Comparison of ENCODE assay signal across 8 mouse cellular contexts in the genomic region with DNA sequence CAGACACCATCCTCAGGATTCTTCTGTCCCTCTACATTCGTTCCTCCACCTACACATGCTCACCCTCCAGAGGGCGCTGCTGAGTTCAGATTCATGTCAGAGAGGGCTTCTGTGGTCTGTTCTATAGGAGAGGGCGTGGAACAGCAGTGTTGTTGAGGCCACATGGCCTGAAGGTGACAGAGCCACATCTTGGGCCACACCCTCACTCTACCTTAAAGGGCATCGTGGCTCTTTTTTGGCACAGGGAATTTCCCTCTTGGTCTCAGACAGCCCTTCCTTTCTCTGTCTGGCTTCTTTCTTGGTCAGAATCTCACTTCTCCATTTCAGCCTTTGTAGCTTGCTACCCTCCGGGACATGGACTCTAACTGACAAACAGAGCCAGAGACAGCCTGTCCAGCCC. TPM values are rescaled to one million over a fixed set of nuclear protein-coding genes. Genes with fewer than 3 reads are reported as not detected.
DNase-seq lines count a peak whose midpoint lies in the region; ATAC-seq and TF ChIP-seq lines count a peak whose summit lies in the region.

No protein-coding gene starts in this region.

- peak; percentile 96 for TF ChIP-seq EP300 in CH12.LX (IDR thresholded peaks at IDR 0.05; ENCODE audit: low read length)

- H3K9ac ChIP-seq in CH12.LX (ENCODE audit: insufficient read depth, low read depth) = no peak overlapping the region
- H3K9ac ChIP-seq in midbrain, embryonic 15.5 days = no peak overlapping the region

- no peak for TF ChIP-seq POLR2A in CH12.LX (IDR thresholded peaks at IDR 0.05; ENCODE audit: low read depth, low read length)
- TF ChIP-seq POLR2A in lung, adult 2 months (IDR thresholded peaks at IDR 0.05; ENCODE audit: borderline replicate concordance, extremely low read depth, low read depth, low read length) = no peak

- peaks cover 23 to 74% of the 10 kb centered on the region in 2 experiments; a peak in 3 of 4 replicates for H3K4me1 ChIP-seq in CH12.LX (ENCODE audit: control insufficient read depth in 1 of 2, insufficient read depth in 2 of 2)
- peaks cover 10% of the 10 kb centered on the region for H3K4me1 ChIP-seq in lung, adult 2 months (ENCODE audit: control insufficient read depth, insufficient read depth, low read length)
- H3K4me1 ChIP-seq in midbrain, embryonic 15.5 days = no peaks in the 10 kb centered on the region

- no peaks in the 10 kb centered on the region for H3K36me3 ChIP-seq in CH12.LX (replicated peaks in 1 of 2; ENCODE audit: control insufficient read depth in 1 of 2, insufficient read depth in 1 of 2, low read length in 1 of 2)
- no peaks in the 10 kb centered on the region for H3K36me3 ChIP-seq in midbrain, embryonic 15.5 days (replicated peaks)

- TF ChIP-seq CTCF in CH12.LX (conservative IDR thresholded peaks at IDR 0.05 in 1 of 2, IDR thresholded peaks at IDR 0.05 in 1 of 2; ENCODE audit: low read depth in 2 of 2, low read length in 2 of 2) = peak; percentile 58 to 85
- TF ChIP-seq CTCF in lung, adult 2 months (IDR thresholded peaks at IDR 0.05; ENCODE audit: insufficient read depth, low read length) = peak; percentile 79

- peak; percentile 99 for DNase-seq in CH12.LX (ENCODE audit: extremely low read depth)
- DNase-seq in adipocyte (ENCODE audit: low spot score) = peak; percentile 71
- DNase-seq in cerebellum, postnatal 4 days (ENCODE audit: low spot score in 2 of 2) = peak; percentile 59 to 78
- DNase-seq in heart, adult 8-10 months (ENCODE audit: low spot score) = peak; percentile 67
- DNase-seq in layer of hippocampus, adult 11-12 months (ENCODE audit: low spot score) = peak; percentile 85
- peak; percentile 80 for DNase-seq in lung, adult 2 months
- DNase-seq in right cerebral cortex, postnatal 4 days = peak; percentile 77

- H3K4me3 ChIP-seq in CH12.LX (replicated peaks in 1 of 3; ENCODE audit: low read depth in 2 of 3, low read length in 2 of 3, poor library complexity in 1 of 3) = no peak overlapping the region
- no peak overlapping the region for H3K4me3 ChIP-seq in lung, adult 2 months (replicated peaks; ENCODE audit: extremely low read depth, low read depth, low read length)
- no peak overlapping the region for H3K4me3 ChIP-seq in midbrain, embryonic 15.5 days

- no peak for ATAC-seq in midbrain, embryonic 15.5 days (replicated peaks)

- dilution Hi-C loops in CH12.LX (cut with MboI; ENCODE audit: extremely low pct_ligation_motif_present, extremely low pct_unique_long_range_greater_than_20kb, low sequenced_read_pairs) = no loop called here

- WGBS in lung, adult 2 months = 15% methylated on average over 5 of the region's 5 CpGs
- WGBS in midbrain, embryonic 15.5 days = 48% methylated on average over 5 of the region's 5 CpGs

- peak; percentile 73 for TF ChIP-seq RAD21 in CH12.LX (IDR thresholded peaks at IDR 0.05; ENCODE audit: low read depth, low read length)

- H3K9me3 ChIP-seq in CH12.LX (replicated peaks; ENCODE audit: low read length) = peaks cover 16% of the 10 kb centered on the region
- H3K9me3 ChIP-seq in midbrain, embryonic 15.5 days = no peaks in the 10 kb centered on the region

- H3K4me2 ChIP-seq in CH12.LX (ENCODE audit: insufficient read depth, low read depth, poor library complexity, severe bottlenecking) = peak overlapping the region; percentile 68
- no peak overlapping the region for H3K4me2 ChIP-seq in midbrain, embryonic 15.5 days

- in situ Hi-C loops in CH12.LX (cut with MboI; ENCODE audit: low pct_ligation_motif_present, low pct_unique_long_range_greater_than_20kb, low sequenced_read_pairs) = loop anchor here (5.0 kb wide), 1 partner anchor 146 kb away; no protein-coding TSS in a partner anchor

- 0 out of 2 replicates have a peak overlapping the region, but pooled peaks have one; percentile 16 for H3K27ac ChIP-seq in CH12.LX (ENCODE audit: insufficient read depth, low read depth)
- no peak overlapping the region for H3K27ac ChIP-seq in midbrain, embryonic 15.5 days

- no peaks in the 10 kb centered on the region for H3K27me3 ChIP-seq in CH12.LX (replicated peaks)
- H3K27me3 ChIP-seq in midbrain, embryonic 15.5 days (replicated peaks) = no peaks in the 10 kb centered on the region

- no peaks in the 10 kb centered on the region for H3K79me2 ChIP-seq in CH12.LX (replicated peaks; ENCODE audit: control insufficient read depth, extremely low read depth, insufficient read depth, poor library complexity, severe bottlenecking)

TF ChIP-seq in CH12.LX, 34 proteins besides CTCF, POLR2A, EP300 and RAD21:
- TF ChIP-seq UBTF (IDR thresholded peaks at IDR 0.05; ENCODE audit: low read depth, low read length) (0 out of 2 replicates have a peak, but pooled peaks have one; percentile 58), TCF12 (IDR thresholded peaks at IDR 0.05; ENCODE audit: low read depth, low read length) (peak; percentile 67; the same call in 1 of the 2 replicates), CHD2 (IDR thresholded peaks at IDR 0.05; ENCODE audit: low read length) (peak; percentile 51), MAX (IDR thresholded peaks at IDR 0.05; ENCODE audit: low read length) (peak; percentile 99), MEF2A (IDR thresholded peaks at IDR 0.05; ENCODE audit: borderline replicate concordance, low read depth, low read length) (peak; percentile 93), MXI1 (IDR thresholded peaks at IDR 0.05; ENCODE audit: low read depth, low read length) (peak; percentile 99), ETS1 (conservative IDR thresholded peaks at IDR 0.05; ENCODE audit: low read depth, low read length) (peak; percentile 73), POLR2AphosphoS2 (IDR thresholded peaks at IDR 0.05; ENCODE audit: low read depth, low read length) (no peak), RCOR1 (conservative IDR thresholded peaks at IDR 0.05; ENCODE audit: low read depth, low read length) (peak; percentile 84), KAT2A (IDR thresholded peaks at IDR 0.05; ENCODE audit: insufficient replicate concordance, low read length) (no peak), NRF1 (IDR thresholded peaks at IDR 0.05; ENCODE audit: low read depth, low read length) (0 out of 2 replicates have a peak, but pooled peaks have one; percentile 36), USF1 (IDR thresholded peaks at IDR 0.05; ENCODE audit: low read depth, low read length) (peak; percentile 73), MYC (IDR thresholded peaks at IDR 0.05; ENCODE audit: low read depth, low read length) (peak; percentile 99), PAX5 (IDR thresholded peaks at IDR 0.05; ENCODE audit: low read length) (no peak), JUN (IDR thresholded peaks at IDR 0.05; ENCODE audit: insufficient read depth, low read depth, low read length) (0 out of 2 replicates have a peak, but pooled peaks have one; percentile 42), IRF4 (IDR thresholded peaks at IDR 0.05; ENCODE audit: low read depth, low read length) (peak; percentile 96), SMC3 (IDR thresholded peaks at IDR 0.05; ENCODE audit: low read depth, low read length) (peak; percentile 87), E2F4 (IDR thresholded peaks at IDR 0.05; ENCODE audit: insufficient replicate concordance, low read depth, low read length) (peak; percentile 37; the same call in 1 of the 2 replicates), USF2 (conservative IDR thresholded peaks at IDR 0.05; ENCODE audit: low read depth, low read length) (peak; percentile 43), NELFE (IDR thresholded peaks at IDR 0.05; ENCODE audit: low read depth, low read length) (no peak; the same call in 1 of the 2 replicates), ZMIZ1 (IDR thresholded peaks at IDR 0.05; ENCODE audit: low read depth, low read length) (peak; percentile 54; the same call in 1 of the 2 replicates), MAZ (IDR thresholded peaks at IDR 0.05; ENCODE audit: low read depth, low read length) (peak; percentile 57), ZNF384 (IDR thresholded peaks at IDR 0.05; ENCODE audit: low read depth, low read length) (no peak; the same call in 1 of the 2 replicates), SIN3A (IDR thresholded peaks at IDR 0.05; ENCODE audit: low read length) (peak; percentile 99), ZKSCAN1 (IDR thresholded peaks at IDR 0.05; ENCODE audit: borderline replicate concordance, low read depth, low read length) (no peak), JUND (conservative IDR thresholded peaks at IDR 0.05; ENCODE audit: low read depth, low read length) (peak; percentile 35; the same call in 1 of the 2 replicates), HCFC1 (IDR thresholded peaks at IDR 0.05; ENCODE audit: low read depth, low read length) (no peak; the same call in 1 of the 2 replicates), ELF1 (IDR thresholded peaks at IDR 0.05; ENCODE audit: low read depth, low read length) (0 out of 2 replicates have a peak, but pooled peaks have one; percentile 19), BHLHE40 (IDR thresholded peaks at IDR 0.05; ENCODE audit: low read depth, low read length) (peak; percentile 56; the same call in 1 of the 2 replicates), TBP (conservative IDR thresholded peaks at IDR 0.05; ENCODE audit: low read depth, low read length) (0 out of 2 replicates have a peak, but pooled peaks have one; percentile 22), CHD1 (IDR thresholded peaks at IDR 0.05; ENCODE audit: low read depth, low read length) (no peak), GABPA (IDR thresholded peaks at IDR 0.05; ENCODE audit: insufficient replicate concordance, low read depth, low read length) (no peak), ZC3H11A (IDR thresholded peaks at IDR 0.05; ENCODE audit: low read depth, low read length) (peak; percentile 6; the same call in 1 of the 2 replicates), MAFK (IDR thresholded peaks at IDR 0.05; ENCODE audit: insufficient replicate concordance, low read length) (no peak)

RNA-seq across cellular contexts. Expression of a gene that starts 43.1 kb away (rescaled TPM):
- total RNA-seq in CH12.LX (2012; rRNA removed) (0.08 and 0.17 TPM in 2 replicates), CH12.LX (2014; rRNA removed) (0.14 and 0.68 TPM in 2 replicates)
- polyA plus RNA-seq in CH12.LX (2012; ENCODE audit: insufficient read length, low read depth) = 1.1 and 2.2 TPM in 2 replicates
- total RNA-seq in heart, adult 8-10 months (2022) = 10 to 100 TPM; 29.9 to 58.5 (median 52.4) TPM
- polyA plus RNA-seq in lung, adult 2 months (2012; rRNA removed) = 18.5 and 24.4 TPM in 2 replicates
- polyA plus RNA-seq in midbrain, embryonic 15.5 days (2015; fragmentation: Nextera tagmentation; extraction: Ambion mirVana) = 3.8 and 4.5 TPM in 2 replicates
